Mouse (Mus musculus) cortical plate, adult 2 months (tissue): ENCODE measurements at regions not wholly inside any gene's neighbourhood (a gene's known extent, or its start where the extent isn't known, plus 50 kb on each side); places are given as distances from the start of the nearest gene placed in this dataset.

ENCODE experiments used
- CTCF ChIP-seq: fragments of 200-500 bp; IDR thresholded peaks from 2 replicates; pipeline ENCODE4 v1.5.1; 2011; ENCODE audit warnings: mild to moderate bottlenecking, control low read depth, low read length; ENCODE audit not compliant: insufficient read depth; ENCODE audit errors: extremely low read depth
- POLR2A ChIP-seq: fragments of 200-500 bp; IDR thresholded peaks from 2 replicates; pipeline ENCODE4 v1.6.1; 2011; ENCODE audit warnings: mild to moderate bottlenecking, low read length, control low read depth; ENCODE audit not compliant: insufficient read depth; ENCODE audit errors: extremely low read depth

DNA sequence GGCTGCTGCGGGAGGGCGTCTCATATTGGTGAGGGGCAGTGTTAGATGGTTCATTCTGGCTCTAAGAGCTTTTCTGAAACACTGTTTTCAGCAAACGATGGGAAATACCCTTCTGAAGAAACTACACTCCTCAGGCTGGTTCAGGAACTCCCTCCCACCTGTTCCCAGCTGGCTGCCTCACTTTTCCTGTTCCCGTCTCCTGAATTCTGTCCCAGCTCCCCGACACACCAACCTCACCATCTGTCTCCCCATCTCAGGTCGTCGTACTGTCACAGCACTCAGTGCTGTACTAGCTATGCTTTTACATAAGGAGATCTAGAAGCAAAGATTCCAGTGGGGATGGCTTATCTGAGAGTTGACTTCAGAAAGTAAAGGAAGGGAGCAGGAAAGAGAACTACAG, 309.2 kb upstream of the Chd6 start:
- TF ChIP-seq POLR2A (no peak), CTCF (no peak)
